Mouse (Mus musculus): Measurements from ENCODE around the gene Strn. TPM values are rescaled to one million over a fixed set of nuclear protein-coding genes. Genes with fewer than 3 reads are reported as not detected.

Strn gene
- polyA plus RNA-seq, 1 experiment from 2014 or later, result 7.0 TPM

DNA sequence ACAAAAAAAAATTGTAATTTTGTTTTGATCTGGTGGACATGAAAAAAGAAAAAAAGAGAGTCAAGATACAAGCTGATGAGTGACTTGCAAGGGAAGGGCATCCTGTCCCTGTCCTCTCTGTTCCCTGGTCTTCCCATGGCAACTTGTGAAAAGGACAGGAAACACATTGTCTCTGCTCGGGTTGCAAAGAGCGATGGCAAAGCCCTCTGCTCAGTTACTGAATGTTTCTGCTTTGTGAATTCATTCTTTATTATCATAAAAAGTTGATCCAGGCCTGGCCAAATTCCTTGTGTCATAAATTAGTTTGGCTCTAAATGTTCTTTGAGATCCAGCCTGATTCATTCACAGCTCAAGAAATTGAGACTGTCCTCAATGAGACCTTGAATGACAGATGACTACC lies 775 bp upstream of the Strn start:
- WGBS, result 28% methylated on average over 2 of the region's 2 CpGs
- H3K36me3 ChIP-seq, result no peaks in the 10 kb centered on the region
- no peak overlapping the region for H3K4me2 ChIP-seq (replicated peaks)
- no peak overlapping the region for H3K27ac ChIP-seq
- H3K27me3 ChIP-seq (replicated peaks), result no peaks in the 10 kb centered on the region
- H3K9me3 ChIP-seq, result no peaks in the 10 kb centered on the region
- H3K4me3 ChIP-seq, result no peak overlapping the region
- no peak for ATAC-seq (ENCODE audit: low FRiP score, low read depth)
- H3K9ac ChIP-seq, result no peak overlapping the region
- peaks cover 13% of the 10 kb centered on the region for H3K4me1 ChIP-seq

DNA sequence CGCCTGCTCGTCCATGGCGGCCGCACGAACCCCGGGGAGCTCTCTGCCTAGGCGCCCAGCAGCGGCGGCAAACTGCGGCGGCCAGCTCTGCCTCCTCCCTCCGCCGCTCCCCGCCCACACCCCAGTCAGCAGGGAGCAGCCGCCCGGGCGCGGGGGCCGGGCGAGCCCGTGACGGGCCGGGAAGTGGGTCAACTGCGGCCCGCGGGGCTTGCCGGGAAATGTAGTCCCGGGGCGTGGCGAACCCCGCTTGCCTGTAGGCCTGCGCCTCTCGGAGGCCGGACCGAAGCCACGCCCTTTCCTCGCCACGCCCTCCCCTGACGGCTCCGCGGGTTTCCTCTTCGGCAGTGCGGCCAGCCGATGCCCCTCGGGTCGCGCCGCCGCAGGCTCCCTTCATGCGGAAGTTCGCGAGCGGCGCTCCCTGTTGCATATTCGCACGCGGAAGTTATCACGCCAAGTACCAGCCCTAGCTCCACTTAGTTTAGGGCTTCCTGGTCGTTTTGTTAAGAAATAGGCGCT lies 465 bp downstream of the Strn start:
- Histone ChIP-seq H3K9me3 (no peaks in the 10 kb centered on the region), H3K4me3 (peak overlapping the region; percentile 82), H3K27me3 (replicated peaks) (no peaks in the 10 kb centered on the region), H3K4me1 (peaks cover 13% of the 10 kb centered on the region), H3K4me2 (replicated peaks) (peak overlapping the region; percentile 80), H3K9ac (peak overlapping the region; percentile 89), H3K36me3 (no peaks in the 10 kb centered on the region), H3K27ac (peak overlapping the region; percentile 34)
- ATAC-seq (ENCODE audit: low FRiP score, low read depth), result peak; percentile 99
- WGBS, result under 1% methylated on average over 60 of the region's 60 CpGs

DNA sequence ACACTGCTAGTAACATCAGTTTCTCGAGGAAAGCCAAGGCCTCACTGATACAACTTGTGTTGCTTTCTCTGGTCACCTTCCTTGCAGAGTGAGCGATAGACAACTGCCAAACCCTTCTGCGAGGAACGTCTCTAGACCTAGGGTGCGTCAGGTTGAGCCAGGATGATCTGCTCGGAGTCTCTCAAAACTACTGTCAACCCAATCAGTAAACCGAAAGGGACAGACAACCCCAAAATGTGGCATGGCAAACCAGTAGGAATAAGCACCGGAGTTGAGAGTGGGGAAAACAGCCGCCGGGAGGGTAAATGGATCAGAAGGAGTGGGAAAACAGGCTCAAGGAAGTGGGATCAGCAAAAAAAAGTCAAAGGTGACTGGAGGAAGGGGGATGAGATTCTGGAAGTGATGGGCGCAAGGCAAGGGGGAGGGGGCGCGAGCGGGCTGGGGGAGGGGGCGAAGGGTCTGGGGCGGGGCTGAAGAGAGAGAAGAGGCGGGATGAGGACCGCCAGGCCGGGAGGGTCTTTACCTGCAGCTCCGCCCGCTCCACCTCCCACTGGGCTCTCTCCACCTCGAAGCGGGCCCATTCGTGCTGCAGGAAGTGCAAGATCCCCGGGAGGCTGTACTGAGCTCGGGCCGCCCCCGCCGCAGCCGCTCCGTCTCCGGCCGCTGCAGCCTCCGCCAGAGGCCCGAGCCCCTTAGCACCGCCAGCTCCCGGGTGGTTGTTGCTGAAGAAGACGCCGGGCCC lies 1.1 kb downstream of the Strn start:
- Histone ChIP-seq H3K4me1 (peaks cover 13% of the 10 kb centered on the region), H3K4me3 (peak overlapping the region; percentile 82), H3K27ac (peak overlapping the region; percentile 34), H3K9me3 (no peaks in the 10 kb centered on the region), H3K36me3 (no peaks in the 10 kb centered on the region), H3K27me3 (replicated peaks) (no peaks in the 10 kb centered on the region), H3K9ac (peak overlapping the region; percentile 89), H3K4me2 (replicated peaks) (peak overlapping the region; percentile 80)
- peak; percentile 83 for ATAC-seq (ENCODE audit: low FRiP score, low read depth)
- under 1% methylated on average over 36 of the region's 39 CpGs for WGBS

DNA sequence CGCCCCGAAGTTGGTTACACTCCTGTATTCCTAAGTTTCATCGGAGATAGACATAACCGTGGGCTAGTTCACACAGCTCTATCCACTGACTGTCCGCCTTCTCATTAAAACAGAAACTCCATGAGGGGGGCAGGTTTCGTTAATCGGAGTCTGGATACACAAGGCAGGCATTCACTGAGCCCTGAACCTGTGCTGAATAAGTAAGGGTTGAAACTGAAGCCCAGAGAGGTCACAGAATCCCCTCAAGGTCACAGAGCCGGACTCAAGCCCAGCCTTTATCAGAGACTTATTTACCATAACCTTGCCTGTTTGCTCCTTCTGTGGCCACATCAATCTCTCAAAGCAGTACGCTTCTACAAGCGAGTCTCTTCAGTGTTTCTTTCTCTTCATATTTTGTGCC lies 2.2 kb downstream of the Strn start:
- Histone ChIP-seq H3K36me3 (no peaks in the 10 kb centered on the region), H3K9me3 (no peaks in the 10 kb centered on the region), H3K27me3 (replicated peaks) (no peaks in the 10 kb centered on the region), H3K4me1 (peaks cover 13% of the 10 kb centered on the region), H3K27ac (no peak overlapping the region), H3K4me3 (no peak overlapping the region), H3K4me2 (replicated peaks) (peak overlapping the region; percentile 80), H3K9ac (no peak overlapping the region)
- ATAC-seq (ENCODE audit: low FRiP score, low read depth), result no peak
- WGBS, result 84% methylated on average over 10 of the region's 10 CpGs

DNA sequence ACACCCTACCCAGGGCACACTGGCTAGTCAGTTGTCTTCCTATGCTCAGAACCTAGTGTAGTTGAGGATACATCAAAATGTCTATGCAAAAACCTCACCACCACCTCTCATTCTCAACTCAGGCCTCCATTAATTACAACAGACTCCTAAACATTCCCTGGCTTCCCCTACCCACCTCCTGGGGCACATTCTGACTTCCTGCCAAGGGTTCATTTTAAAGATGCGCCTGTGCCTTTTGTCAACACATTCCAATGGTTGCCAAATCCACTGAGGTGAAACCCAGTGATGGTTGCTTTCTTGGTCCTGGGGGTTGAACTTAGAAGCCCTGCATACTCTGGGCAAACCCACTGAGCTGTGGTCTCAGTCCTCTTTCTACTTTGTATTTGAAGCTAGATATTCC lies 4.9 kb downstream of the Strn start:
- Histone ChIP-seq H3K27me3 (replicated peaks) (no peaks in the 10 kb centered on the region), H3K9ac (no peak overlapping the region), H3K36me3 (no peaks in the 10 kb centered on the region), H3K4me1 (peaks cover 13% of the 10 kb centered on the region), H3K9me3 (no peaks in the 10 kb centered on the region), H3K27ac (no peak overlapping the region), H3K4me2 (replicated peaks) (no peak overlapping the region), H3K4me3 (no peak overlapping the region)
- WGBS, result 65% methylated on average over 1 of the region's 1 CpGs
- ATAC-seq (ENCODE audit: low FRiP score, low read depth), result no peak

DNA sequence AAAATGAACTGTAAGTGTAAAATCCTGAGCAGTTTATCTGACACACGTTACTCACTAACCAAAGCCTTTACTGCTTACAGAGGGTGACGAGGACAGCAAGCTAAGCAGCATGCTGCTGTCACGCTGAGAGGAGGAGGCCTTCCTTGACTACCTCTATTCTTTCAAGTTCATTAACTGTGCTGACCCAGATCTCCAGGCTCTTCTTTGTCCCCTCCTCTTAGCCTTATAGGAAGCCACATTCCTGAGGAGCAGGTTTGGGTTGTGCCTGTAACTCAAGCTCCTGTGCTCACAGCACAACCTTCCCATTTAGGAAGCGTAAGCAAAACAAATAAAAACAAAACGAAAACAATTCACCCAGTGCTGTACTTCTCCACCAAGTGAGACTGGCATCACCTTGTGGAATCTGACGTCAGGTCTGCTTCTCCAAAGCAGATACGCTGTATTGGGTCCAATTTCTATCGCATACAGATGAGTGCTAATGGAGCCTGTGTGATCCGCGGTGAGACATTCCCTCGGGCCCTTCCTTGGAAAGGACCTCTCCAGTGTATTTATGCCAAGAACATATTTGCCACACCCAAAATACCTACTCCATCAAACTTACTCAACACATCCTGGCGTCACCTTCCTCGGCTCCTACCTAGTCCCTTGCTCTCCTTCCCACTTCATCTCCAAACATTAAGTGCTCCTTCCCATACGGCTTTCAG lies 10.1 kb downstream of the Strn start:
- H3K4me3 ChIP-seq, result no peak overlapping the region
- H3K36me3 ChIP-seq, result no peaks in the 10 kb centered on the region
- no peak overlapping the region for H3K4me2 ChIP-seq (replicated peaks)
- WGBS, result 82% methylated on average over 14 of the region's 14 CpGs
- no peaks in the 10 kb centered on the region for H3K27me3 ChIP-seq (replicated peaks)
- no peak overlapping the region for H3K27ac ChIP-seq
- H3K9me3 ChIP-seq, result no peaks in the 10 kb centered on the region
- no peak overlapping the region for H3K9ac ChIP-seq
- H3K4me1 ChIP-seq, result no peaks in the 10 kb centered on the region
- ATAC-seq (ENCODE audit: low FRiP score, low read depth), result no peak

DNA sequence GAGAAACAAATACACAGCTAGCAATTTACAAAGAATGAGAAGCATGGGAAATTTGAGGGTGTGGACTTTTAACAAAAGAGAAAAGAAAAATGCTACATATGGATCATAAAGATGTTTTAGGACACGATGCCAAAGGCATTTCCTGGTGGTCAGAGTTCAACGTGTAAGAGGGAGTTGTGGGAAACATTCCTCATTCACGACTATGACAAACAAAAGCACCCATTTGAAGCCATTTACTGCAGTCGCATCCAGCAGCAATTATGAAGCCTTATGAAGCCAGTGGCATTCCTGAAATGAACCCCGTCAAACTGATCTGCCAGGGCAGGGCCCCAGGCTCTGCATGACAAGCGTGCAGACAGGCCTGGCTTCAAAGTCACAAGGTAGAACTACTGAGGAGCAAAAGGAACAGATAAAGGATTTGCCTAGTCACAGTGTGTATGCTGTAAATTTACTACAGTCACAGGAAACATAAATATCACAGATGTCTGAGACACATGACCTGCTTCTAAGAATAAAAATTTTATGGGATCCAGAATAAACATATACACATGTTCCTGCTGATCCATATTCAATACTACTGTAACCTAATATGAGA lies 12.4 kb downstream of the Strn start:
- Histone ChIP-seq H3K9me3 (no peaks in the 10 kb centered on the region), H3K4me2 (replicated peaks) (no peak overlapping the region), H3K27me3 (replicated peaks) (no peaks in the 10 kb centered on the region), H3K4me1 (no peaks in the 10 kb centered on the region), H3K4me3 (no peak overlapping the region), H3K36me3 (no peaks in the 10 kb centered on the region), H3K27ac (no peak overlapping the region), H3K9ac (no peak overlapping the region)
- WGBS, result 68% methylated on average over 6 of the region's 6 CpGs
- no peak for ATAC-seq (ENCODE audit: low FRiP score, low read depth)

DNA sequence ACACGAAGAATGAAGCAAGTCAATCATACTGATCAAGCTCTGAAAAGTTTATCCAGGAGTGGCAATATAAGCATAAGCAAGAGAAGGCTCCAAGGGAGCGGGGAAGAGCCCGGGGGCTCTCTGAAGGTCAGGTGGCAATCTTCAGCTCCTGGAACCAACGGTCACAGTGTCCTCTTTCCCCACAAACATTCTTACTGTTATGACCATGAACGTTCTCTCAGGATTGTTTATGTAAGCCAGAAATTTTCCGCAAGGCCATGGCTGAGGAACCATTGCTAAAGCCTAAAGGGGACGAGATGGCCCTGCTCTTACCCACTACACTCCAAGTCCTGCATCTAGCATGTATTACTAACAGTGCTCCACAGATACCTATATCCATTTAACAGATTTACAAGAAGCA lies 15.3 kb downstream of the Strn start:
- Histone ChIP-seq H3K27ac (no peak overlapping the region), H3K4me3 (no peak overlapping the region), H3K4me1 (no peaks in the 10 kb centered on the region), H3K9me3 (no peaks in the 10 kb centered on the region; the same call in 1 of the 2 replicates), H3K36me3 (no peaks in the 10 kb centered on the region; the same call in 1 of the 2 replicates), H3K27me3 (replicated peaks) (no peaks in the 10 kb centered on the region), H3K4me2 (replicated peaks) (no peak overlapping the region), H3K9ac (no peak overlapping the region)
- 87% methylated on average over 7 of the region's 7 CpGs for WGBS
- no peak for ATAC-seq (ENCODE audit: low FRiP score, low read depth)

DNA sequence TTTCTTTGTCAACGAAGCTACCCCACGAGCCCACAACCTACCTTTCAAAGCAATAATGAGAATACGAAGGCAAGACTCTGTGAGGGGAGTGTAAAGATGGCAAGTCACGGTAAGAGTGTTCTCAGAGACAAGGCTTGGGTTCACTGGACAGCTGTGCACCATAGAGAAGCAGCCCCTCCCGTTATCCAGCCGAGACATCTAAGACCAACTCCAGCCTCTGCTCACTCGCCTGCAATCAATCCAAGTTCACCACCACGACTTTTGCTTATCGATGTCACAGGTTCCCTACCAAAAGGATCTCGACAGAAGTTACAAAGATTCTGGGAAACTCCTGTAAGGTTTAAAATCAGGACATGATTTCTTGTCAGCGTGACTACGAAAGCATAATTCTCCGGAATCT lies 17.9 kb downstream of the Strn start:
- Histone ChIP-seq H3K27me3 (replicated peaks) (no peaks in the 10 kb centered on the region), H3K4me1 (no peaks in the 10 kb centered on the region), H3K4me3 (no peak overlapping the region), H3K9ac (no peak overlapping the region), H3K27ac (no peak overlapping the region), H3K4me2 (replicated peaks) (no peak overlapping the region), H3K9me3 (no peaks in the 10 kb centered on the region; the same call in 1 of the 2 replicates), H3K36me3 (no peaks in the 10 kb centered on the region; the same call in 1 of the 2 replicates)
- ATAC-seq (ENCODE audit: low FRiP score, low read depth), result no peak
- 96% methylated on average over 13 of the region's 13 CpGs for WGBS

DNA sequence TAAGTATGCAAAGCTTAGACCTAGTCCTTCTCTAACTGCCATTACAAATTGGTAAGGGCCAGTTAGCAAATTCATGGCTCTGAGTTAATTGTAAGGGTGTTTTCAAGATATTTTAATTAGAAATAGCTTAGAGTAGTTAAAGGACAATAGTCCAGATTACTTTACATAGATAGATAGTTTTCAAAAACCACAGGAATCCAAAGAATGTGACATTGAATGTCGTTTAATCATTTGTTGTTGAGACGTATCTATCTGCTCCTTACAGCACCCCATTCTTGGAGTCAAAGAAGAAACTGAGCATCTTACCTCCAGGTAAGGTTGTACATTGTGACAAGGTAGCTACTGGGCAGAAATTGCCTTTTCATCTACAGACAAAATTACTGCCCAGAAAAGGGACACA lies 26.7 kb downstream of the Strn start:
- H3K4me1 ChIP-seq, result no peaks in the 10 kb centered on the region
- no peak overlapping the region for H3K27ac ChIP-seq
- H3K9me3 ChIP-seq, result peaks cover 4% of the 10 kb centered on the region; the same call in 1 of the 2 replicates
- ATAC-seq (ENCODE audit: low FRiP score, low read depth), result no peak
- H3K4me3 ChIP-seq, result no peak overlapping the region
- H3K4me2 ChIP-seq (replicated peaks), result no peak overlapping the region
- 82% methylated on average over 2 of the region's 2 CpGs for WGBS
- no peak overlapping the region for H3K9ac ChIP-seq
- H3K27me3 ChIP-seq (replicated peaks), result no peaks in the 10 kb centered on the region
- no peaks in the 10 kb centered on the region; the same call in 1 of the 2 replicates for H3K36me3 ChIP-seq

DNA sequence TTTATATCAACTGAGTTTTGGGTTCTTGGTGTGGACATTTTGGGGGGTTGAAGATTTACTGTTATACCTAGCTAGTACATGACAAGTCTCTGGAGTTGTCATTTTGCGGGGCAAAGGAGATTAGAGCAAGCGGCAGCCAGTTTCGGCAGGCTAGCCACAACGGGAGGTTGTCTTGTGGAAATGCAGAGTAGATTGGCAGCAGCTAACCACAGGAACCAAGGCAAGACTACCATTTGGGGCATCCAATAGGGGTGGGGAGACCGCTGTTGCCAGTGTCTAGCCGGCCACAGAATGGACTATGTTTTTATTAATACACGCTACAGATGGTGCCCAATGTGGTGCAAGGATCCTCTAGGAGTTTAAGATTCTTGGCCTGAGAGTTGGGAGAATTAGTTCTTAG lies 28.6 kb downstream of the Strn start:
- no peak for ATAC-seq (ENCODE audit: low FRiP score, low read depth)
- Histone ChIP-seq H3K4me3 (no peak overlapping the region), H3K27me3 (replicated peaks) (no peaks in the 10 kb centered on the region), H3K9ac (no peak overlapping the region), H3K4me1 (no peaks in the 10 kb centered on the region), H3K36me3 (no peaks in the 10 kb centered on the region; the same call in 1 of the 2 replicates), H3K9me3 (peaks cover 4% of the 10 kb centered on the region; the same call in 1 of the 2 replicates), H3K4me2 (replicated peaks) (no peak overlapping the region), H3K27ac (no peak overlapping the region)
- 88% methylated on average over 7 of the region's 7 CpGs for WGBS

DNA sequence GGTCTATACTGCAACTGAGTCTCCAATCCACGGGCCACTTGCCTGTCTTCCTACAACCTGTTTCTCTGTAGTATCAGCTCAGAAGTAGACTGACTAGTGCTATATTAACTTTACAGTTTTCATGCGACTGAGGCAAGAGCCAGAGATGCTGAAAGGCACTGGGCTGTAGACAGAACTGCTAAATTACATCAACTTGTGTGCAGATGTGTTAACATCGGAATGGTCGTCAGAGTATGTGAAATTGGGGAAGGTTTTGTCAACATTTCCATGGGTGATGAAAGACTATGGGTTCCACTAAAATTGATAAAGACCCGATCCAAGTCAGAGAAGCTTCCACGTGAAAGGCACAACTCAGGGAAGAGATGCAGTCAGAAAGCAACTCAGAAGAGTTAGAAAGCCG lies 34.0 kb downstream of the Strn start:
- Histone ChIP-seq H3K4me1 (no peaks in the 10 kb centered on the region), H3K9me3 (peaks cover 4% of the 10 kb centered on the region; the same call in 1 of the 2 replicates), H3K4me3 (no peak overlapping the region), H3K27ac (no peak overlapping the region), H3K27me3 (replicated peaks) (no peaks in the 10 kb centered on the region), H3K36me3 (no peaks in the 10 kb centered on the region; the same call in 1 of the 2 replicates), H3K9ac (no peak overlapping the region), H3K4me2 (replicated peaks) (no peak overlapping the region)
- ATAC-seq (ENCODE audit: low FRiP score, low read depth), result no peak
- WGBS, result 96% methylated on average over 7 of the region's 7 CpGs

Measured in neural tube, embryonic 12.5 days (tissue).